Mouse (Mus musculus) MEL (cell line): ENCODE results near the gene Tnfrsf13b. TPM values are rescaled to one million over a fixed set of nuclear protein-coding genes. Genes with fewer than 3 reads are reported as not detected.
A peak's percentile ranks its signal among the peaks of the same experiment; 100 is the strongest.

ENCODE experiments used
- DNase-seq: peaks from one replicate; pipeline ENCODE4 v3.0.0; 2011; ENCODE audit warnings: low read depth, low spot score
- H3K27ac ChIP-seq: 2 replicates; pipeline ENCODE4 v1.5.1; 2012; ENCODE audit warnings: low read depth, mild to moderate bottlenecking, control low read depth, low read length, moderate library complexity; ENCODE audit not compliant: control insufficient read depth
- H3K27me3 ChIP-seq, 2 experiments: fragments of 150-350 bp in 1 of 2; sonication (generic) in 1 of 2; 2 replicates each; pipeline ENCODE4 v1.6.1; 2012; ENCODE audit warnings: low read length in 2 of 2, mild to moderate bottlenecking in 2 of 2, improper control_type of control experiment in 1 of 2, moderate library complexity in 1 of 2; ENCODE audit not compliant: insufficient read depth in 2 of 2, control insufficient read depth in 1 of 2
- H3K36me3 ChIP-seq, 2 experiments: 2 replicates each; pipeline ENCODE4 v1.6.1; 2012 to 2014; ENCODE audit warnings: low read length in 2 of 2, improper control_type of control experiment in 1 of 2, inconsistent platforms in 1 of 2, mild to moderate bottlenecking in 1 of 2; ENCODE audit not compliant: insufficient read depth in 2 of 2, control insufficient read depth in 1 of 2
- H3K4me1 ChIP-seq, 2 experiments: fragments of 150-350 bp in 1 of 2; sonication (generic) in 1 of 2; 2 replicates each; pipeline ENCODE4 v1.6.1; 2012; ENCODE audit warnings: low read length in 2 of 2, improper control_type of control experiment in 1 of 2, mild to moderate bottlenecking in 1 of 2; ENCODE audit not compliant: insufficient read depth in 2 of 2, control insufficient read depth in 1 of 2
- H3K4me3 ChIP-seq, 2 experiments: fragments of 150-350 bp in 1 of 2; sonication (generic) in 1 of 2; 2 replicates each; pipeline ENCODE4 v1.5.1; 2012; ENCODE audit warnings: low read depth in 2 of 2, low read length in 2 of 2, mild to moderate bottlenecking in 2 of 2, moderate library complexity in 2 of 2, control low read depth in 1 of 2, improper control_type of control experiment in 1 of 2; ENCODE audit not compliant: control insufficient read depth in 1 of 2, insufficient read depth in 1 of 2
- H3K79me2 ChIP-seq: 2 replicates; pipeline ENCODE4 v1.6.1; 2012; ENCODE audit warnings: mild to moderate bottlenecking, low read length, moderate library complexity; ENCODE audit not compliant: control insufficient read depth, poor library complexity, insufficient read depth
- H3K9ac ChIP-seq: 2 replicates; pipeline ENCODE4 v1.6.1; 2012; ENCODE audit warnings: low read depth, mild to moderate bottlenecking, control low read depth, low read length, moderate library complexity; ENCODE audit not compliant: control insufficient read depth, poor library complexity, severe bottlenecking
- H3K9me3 ChIP-seq: fragments of 150-350 bp; sonication (generic); replicated peaks from 2 replicates; pipeline ENCODE4 v1.6.1; 2012; ENCODE audit warnings: mild to moderate bottlenecking, low read length, improper control_type of control experiment, moderate library complexity; ENCODE audit not compliant: insufficient read depth
- CHD1 ChIP-seq: IDR thresholded peaks from 2 replicates; pipeline ENCODE4 v1.6.1; 2012; ENCODE audit warnings: low read depth, mild to moderate bottlenecking, inconsistent platforms, low read length, improper control_type of control experiment
- CHD2 ChIP-seq: IDR thresholded peaks from 2 replicates; pipeline ENCODE4 v1.6.1; 2011; ENCODE audit warnings: low read length, improper control_type of control experiment
- CTCF ChIP-seq, 3 experiments: IDR thresholded peaks in 2 of 3; conservative IDR thresholded peaks in 1 of 3; 2 replicates each; pipeline ENCODE4 v1.5.1; 2011 to 2012; ENCODE audit warnings: low read length in 3 of 3, low read depth in 2 of 3, mild to moderate bottlenecking in 2 of 3, improper control_type of control experiment in 1 of 3, inconsistent platforms in 1 of 3, mixed read lengths in 1 of 3, moderate library complexity in 1 of 3; ENCODE audit not compliant: control insufficient read depth in 1 of 3, insufficient read depth in 1 of 3, poor library complexity in 1 of 3, severe bottlenecking in 1 of 3
- E2F4 ChIP-seq: IDR thresholded peaks from 2 replicates; pipeline ENCODE4 v1.6.1; 2011; ENCODE audit warnings: low read depth, low read length, improper control_type of control experiment, borderline replicate concordance
- ELF1 ChIP-seq: IDR thresholded peaks from 2 replicates; pipeline ENCODE4 v1.6.1; 2014; ENCODE audit warnings: low read depth, mild to moderate bottlenecking, inconsistent platforms, low read length, improper control_type of control experiment, moderate library complexity
- EP300 ChIP-seq, 2 experiments: IDR thresholded peaks; 2 replicates each; pipeline ENCODE4 v1.6.1; 2011; ENCODE audit warnings: improper control_type of control experiment in 2 of 2, low read length in 2 of 2, low read depth in 1 of 2, mild to moderate bottlenecking in 1 of 2
- ETS1 ChIP-seq: IDR thresholded peaks from 2 replicates; pipeline ENCODE4 v1.6.1; 2012; ENCODE audit warnings: low read depth, mild to moderate bottlenecking, inconsistent platforms, low read length, improper control_type of control experiment, moderate library complexity
- GABPA ChIP-seq: IDR thresholded peaks from 2 replicates; pipeline ENCODE4 v1.6.1; 2012; ENCODE audit warnings: low read depth, mild to moderate bottlenecking, inconsistent platforms, low read length, improper control_type of control experiment, moderate library complexity
- GATA1 ChIP-seq: IDR thresholded peaks from 2 replicates; pipeline ENCODE4 v1.6.1; 2011; ENCODE audit warnings: low read depth, low read length, improper control_type of control experiment
- HCFC1 ChIP-seq: IDR thresholded peaks from 2 replicates; pipeline ENCODE4 v1.6.1; 2012; ENCODE audit warnings: low read depth, mild to moderate bottlenecking, inconsistent platforms, low read length, improper control_type of control experiment, moderate library complexity
- JUND ChIP-seq: IDR thresholded peaks from 2 replicates; pipeline ENCODE4 v1.6.1; 2011; ENCODE audit warnings: low read depth, mild to moderate bottlenecking, improper control_type of control experiment, low read length
- KAT2A ChIP-seq: conservative IDR thresholded peaks from 2 replicates; pipeline ENCODE4 v1.6.1; 2012; ENCODE audit warnings: low read depth, low read length, improper control_type of control experiment, inconsistent platforms
- MAFK ChIP-seq: IDR thresholded peaks from 2 replicates; pipeline ENCODE4 v1.6.1; 2011; ENCODE audit warnings: low read depth, mild to moderate bottlenecking, low read length, improper control_type of control experiment, borderline replicate concordance
- MAZ ChIP-seq: IDR thresholded peaks from 2 replicates; pipeline ENCODE4 v1.6.1; 2012; ENCODE audit warnings: low read depth, mild to moderate bottlenecking, inconsistent platforms, low read length, improper control_type of control experiment
- MXI1 ChIP-seq: IDR thresholded peaks from 2 replicates; pipeline ENCODE4 v1.6.1; 2011; ENCODE audit warnings: mild to moderate bottlenecking, low read depth, low read length, improper control_type of control experiment
- MYB ChIP-seq: IDR thresholded peaks from 2 replicates; pipeline ENCODE4 v1.6.1; 2011; ENCODE audit warnings: mild to moderate bottlenecking, low read depth, low read length, improper control_type of control experiment
- MYC ChIP-seq: IDR thresholded peaks from 2 replicates; pipeline ENCODE4 v1.6.1; 2011; ENCODE audit warnings: low read depth, mild to moderate bottlenecking, low read length, improper control_type of control experiment, moderate library complexity
- NELFE ChIP-seq: IDR thresholded peaks from 2 replicates; pipeline ENCODE4 v1.6.1; 2011; ENCODE audit warnings: low read depth, low read length, improper control_type of control experiment
- POLR2AphosphoS5 ChIP-seq: IDR thresholded peaks from 2 replicates; pipeline ENCODE4 v1.6.1; 2012; ENCODE audit warnings: low read depth, borderline replicate concordance, mild to moderate bottlenecking, inconsistent platforms, low read length, moderate library complexity, mixed read lengths
- RAD21 ChIP-seq: IDR thresholded peaks from 2 replicates; pipeline ENCODE4 v1.6.1; 2011; ENCODE audit warnings: mild to moderate bottlenecking, low read depth, low read length, improper control_type of control experiment
- RCOR1 ChIP-seq: IDR thresholded peaks from 2 replicates; pipeline ENCODE4 v1.6.1; 2012; ENCODE audit warnings: low read depth, mild to moderate bottlenecking, inconsistent platforms, low read length, improper control_type of control experiment
- SIN3A ChIP-seq: IDR thresholded peaks from 2 replicates; pipeline ENCODE4 v1.6.1; 2012; ENCODE audit warnings: low read length, improper control_type of control experiment, inconsistent platforms
- SMC3 ChIP-seq: IDR thresholded peaks from 2 replicates; pipeline ENCODE4 v1.6.1; 2011; ENCODE audit warnings: low read depth, low read length, improper control_type of control experiment
- TBP ChIP-seq: IDR thresholded peaks from 2 replicates; pipeline ENCODE4 v1.8.0; 2011; ENCODE audit warnings: low read depth, low read length, improper control_type of control experiment
- TCF12 ChIP-seq: IDR thresholded peaks from 2 replicates; pipeline ENCODE4 v1.6.1; 2014; ENCODE audit warnings: low read depth, mild to moderate bottlenecking, inconsistent platforms, low read length, improper control_type of control experiment, moderate library complexity
- UBTF ChIP-seq: IDR thresholded peaks from 2 replicates; pipeline ENCODE4 v1.6.1; 2012; ENCODE audit warnings: low read depth, mild to moderate bottlenecking, inconsistent platforms, low read length, improper control_type of control experiment, moderate library complexity, borderline replicate concordance; ENCODE audit not compliant: insufficient read depth
- USF1 ChIP-seq: IDR thresholded peaks from 2 replicates; pipeline ENCODE4 v1.6.1; 2014; ENCODE audit warnings: low read depth, mild to moderate bottlenecking, inconsistent platforms, low read length, improper control_type of control experiment, moderate library complexity
- USF2 ChIP-seq, 2 experiments: IDR thresholded peaks; 2 replicates each; pipeline ENCODE4 v1.6.1; 2011 to 2012; ENCODE audit warnings: improper control_type of control experiment in 2 of 2, low read length in 2 of 2, borderline replicate concordance in 1 of 2, inconsistent platforms in 1 of 2, low read depth in 1 of 2, mild to moderate bottlenecking in 1 of 2; ENCODE audit not compliant: insufficient read depth in 1 of 2
- ZKSCAN1 ChIP-seq: IDR thresholded peaks from 2 replicates; pipeline ENCODE4 v1.6.1; 2012; ENCODE audit warnings: low read depth, mild to moderate bottlenecking, inconsistent platforms, low read length, improper control_type of control experiment, moderate library complexity
- ZMIZ1 ChIP-seq: IDR thresholded peaks from 2 replicates; pipeline ENCODE4 v1.6.1; 2012; ENCODE audit warnings: low read depth, mild to moderate bottlenecking, inconsistent platforms, low read length, improper control_type of control experiment, moderate library complexity
- polyA plus RNA-seq, 2 experiments: library from polyadenylated mRNA; stranded (reverse) in 1 of 2; unstranded in 1 of 2; fragments of >175 nt in 1 of 2; fragments of >200 nt in 1 of 2; gene quantifications; 2 replicates each; pipeline versions ENCODE4 v1.2.1 to v1.2.4; 2012; ENCODE audit warnings: low replicate concordance in 2 of 2, low read depth in 1 of 2; ENCODE audit not compliant: insufficient read length in 2 of 2, insufficient read depth in 1 of 2, missing spikeins in 1 of 2
- total RNA-seq: library from RNA; depleted of rRNA; stranded (reverse); fragments of 300-350 nt; gene quantifications from 2 replicates; pipeline ENCODE4 v1.2.3, GENCODE M21; 2012

Tnfrsf13b gene
- total and polyA plus RNA-seq, 3 experiments = 7.7 to 17.9 TPM; not detected in 1

DNA sequence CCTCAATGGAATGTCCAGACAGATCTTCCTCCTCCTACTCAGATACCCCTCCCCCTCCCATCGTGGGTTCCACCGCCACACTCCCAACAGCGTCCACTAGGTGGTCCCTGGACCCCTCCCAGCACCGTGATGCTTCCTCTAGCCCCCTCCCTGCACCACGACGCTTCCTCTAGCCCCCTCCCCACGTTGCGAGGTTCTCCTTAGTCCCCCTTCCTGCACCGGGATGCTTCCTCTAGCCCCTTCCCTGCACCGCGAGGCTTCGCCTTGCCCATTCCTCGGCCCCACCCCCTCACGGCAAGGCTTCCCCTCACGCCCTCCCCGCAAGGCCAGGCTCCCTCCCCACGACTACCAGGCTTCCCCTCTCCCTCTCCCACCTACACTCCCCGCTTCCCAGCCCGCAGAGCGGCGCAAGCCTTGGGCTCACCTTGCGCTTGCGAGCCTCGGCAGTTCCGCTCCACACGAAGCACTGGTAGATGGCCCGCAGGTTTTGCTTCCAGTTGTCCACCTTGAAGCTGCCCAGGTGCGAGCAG, 47.8 kb downstream of the Tnfrsf13b start (continued):
- TF ChIP-seq GATA1 (no peak), EP300 (IDR thresholded peaks at IDR 0.05; ENCODE audit: low read depth in 1 of 2, low read length in 2 of 2) (no peak), ZKSCAN1 (no peak), RAD21 (no peak), RCOR1 (no peak), POLR2AphosphoS5 (no peak), NELFE (no peak), USF1 (no peak), JUND (no peak), USF2 (IDR thresholded peaks at IDR 0.05; ENCODE audit: borderline replicate concordance in 1 of 2, insufficient read depth in 1 of 2, low read depth in 1 of 2, low read length in 2 of 2) (no peak)

DNA sequence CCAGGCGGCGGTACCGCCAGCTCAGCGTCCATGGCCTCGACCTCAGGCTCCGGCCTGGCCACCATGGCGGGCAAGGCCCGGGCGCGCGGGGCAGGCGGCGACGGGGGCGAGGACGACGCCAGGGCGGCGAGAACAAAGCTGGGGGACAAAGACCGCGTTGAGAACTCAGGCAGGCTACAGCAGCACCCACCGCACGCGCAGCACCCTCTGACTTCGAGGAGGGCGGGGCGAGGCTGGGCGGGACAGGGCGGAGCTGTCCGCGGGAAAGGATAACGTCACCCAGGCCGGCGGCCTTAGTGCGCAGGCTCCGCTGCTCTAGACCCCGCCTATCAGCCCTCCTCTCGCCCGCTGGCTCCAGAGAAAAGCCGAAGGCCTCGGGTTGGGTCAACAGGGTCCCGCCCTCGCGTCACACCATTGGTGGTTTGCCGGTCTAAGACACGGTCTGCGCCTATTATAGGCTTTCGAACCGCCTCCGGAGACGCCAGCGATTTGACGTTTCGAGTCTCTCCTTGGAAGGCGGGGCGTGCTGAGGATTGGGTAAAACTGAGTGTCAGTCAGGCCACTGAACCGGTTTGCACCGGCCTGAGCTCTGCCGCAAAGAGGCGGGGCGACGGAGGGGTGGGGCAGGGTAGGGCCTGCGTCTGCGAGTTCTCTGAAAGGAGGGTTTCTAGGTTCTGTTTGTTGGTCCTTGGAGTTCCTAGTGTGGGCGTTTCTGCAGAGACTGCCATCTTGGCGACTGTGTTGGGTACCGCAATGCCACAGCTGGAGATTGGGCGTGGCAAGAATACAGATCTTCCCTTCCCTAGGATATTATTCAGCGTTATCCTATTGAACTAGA, 48.5 kb downstream of the Tnfrsf13b start, which contains the start of gene Usp22:
Usp22 (minus strand) TSS at position 235 of the 838 bp plus-strand sequence.
- Histone ChIP-seq H3K27ac (peak within 1 kb of the TSS; percentile 60), H3K36me3 (peaks cover 0 to 18% of the 10 kb centered on the region in 2 experiments; a peak in 2 of 4 replicates), H3K27me3 (no peaks in the 10 kb centered on the region; a peak in 1 of 4 replicates), H3K9me3 (no peaks in the 10 kb centered on the region), H3K79me2 (peaks cover 19% of the 10 kb centered on the region), H3K9ac (peak within 1 kb of the TSS; percentile 79), H3K4me1 (peaks cover 12 to 13% of the 10 kb centered on the region in 2 experiments), H3K4me3 (peak within 1 kb of the TSS; percentile 78 to 85)
- DNase-seq = peak; percentile 100
- TF ChIP-seq POLR2AphosphoS5 (no peak), E2F4 (no peak), HCFC1 (peak; percentile 75), GATA1 (no peak), SMC3 (no peak), GABPA (no peak), USF2 (IDR thresholded peaks at IDR 0.05; ENCODE audit: borderline replicate concordance in 1 of 2, insufficient read depth in 1 of 2, low read depth in 1 of 2, low read length in 2 of 2) (no peak), RCOR1 (peak; percentile 51; the same call in 1 of the 2 replicates), USF1 (no peak; the same call in 1 of the 2 replicates), CTCF (IDR thresholded peaks at IDR 0.05 in 2 of 3, conservative IDR thresholded peaks at IDR 0.05 in 1 of 3; ENCODE audit: control insufficient read depth in 1 of 3, insufficient read depth in 1 of 3, low read depth in 2 of 3, low read length in 3 of 3, poor library complexity in 1 of 3, severe bottlenecking in 1 of 3) (no peak), TCF12 (peak; percentile 22; the same call in 1 of the 2 replicates), ZMIZ1 (0 out of 2 replicates have a peak, but pooled peaks have one; percentile 49), NELFE (peak; percentile 89), CHD2 (peak; percentile 69), ETS1 (peak; percentile 80), MYC (no peak), MAZ (no peak), KAT2A (0 out of 2 replicates have a peak, but pooled peaks have one; percentile 9), MXI1 (peak; percentile 65), TBP (peak; percentile 60), JUND (no peak), MAFK (no peak), SIN3A (peak; percentile 94), CHD1 (no peak), MYB (no peak), UBTF (0 out of 2 replicates have a peak, but pooled peaks have one; percentile 16), ZKSCAN1 (no peak), ELF1 (peak; percentile 36; the same call in 1 of the 2 replicates)
